Mouse (Mus musculus) frontal cortex, postnatal 25 days (tissue): ENCODE measurements around the gene Car14.

ENCODE experiments used
- DNase-seq, 2 experiments: peaks; one replicate each; pipeline ENCODE4 v3.0.0; 2022; ENCODE audit warnings: low spot score in 2 of 2

The Car14 gene

GRCm38 (mm10) chr3:95856115-95856514 lies 48.4 kb downstream of the Car14 start:
- DNase-seq = no peak

GRCm38 (mm10) chr3:95855502-95856089 lies 48.9 kb downstream of the Car14 start, which contains the start of gene Prpf3:
Prpf3 (minus strand) TSS chr3:95855885.
- DNase-seq = peak; percentile 86 to 92

GRCm38 (mm10) chr3:95851317-95851716 lies 53.2 kb downstream of the Car14 start:
- DNase-seq = no peak

GRCm38 (mm10) chr3:95850611-95851010 lies 53.9 kb downstream of the Car14 start:
- DNase-seq = no peak
